Mouse (Mus musculus) forebrain, embryonic 12.5 days (tissue): ENCODE measurements around the gene Wdr63. TPM values are rescaled to one million over a fixed set of nuclear protein-coding genes. Genes with fewer than 3 reads are reported as not detected.
A peak's percentile ranks its signal among the peaks of the same experiment; 100 is the strongest.

Source experiments
- ATAC-seq: fragments of 200-750 bp; cut with Nextera tagmentation; 2 replicates; pipeline ENCODE4 v1.8.0; 2017; ENCODE audit warnings: moderate TSS enrichment; ENCODE audit not compliant: low FRiP score
- H3K27ac ChIP-seq: fragments of 300-500 bp; sonication (generic); 2 replicates; pipeline ENCODE4 v1.5.1; 2016; ENCODE audit warnings: mild to moderate bottlenecking
- H3K27me3 ChIP-seq: fragments of 300-500 bp; sonication (generic); 2 replicates; pipeline ENCODE4 v1.6.1; 2016; ENCODE audit warnings: mild to moderate bottlenecking
- H3K36me3 ChIP-seq: fragments of 300-500 bp; sonication (generic); replicated peaks from 2 replicates; pipeline ENCODE4 v1.6.1; 2016; ENCODE audit warnings: mild to moderate bottlenecking
- H3K4me1 ChIP-seq: fragments of 300-500 bp; sonication (generic); 2 replicates; pipeline ENCODE4 v1.6.1; 2016
- H3K4me2 ChIP-seq: fragments of 300-500 bp; sonication (generic); 2 replicates; pipeline ENCODE4 v1.6.1; 2016; ENCODE audit warnings: mild to moderate bottlenecking, moderate library complexity
- H3K4me3 ChIP-seq: fragments of 300-500 bp; sonication (generic); replicated peaks from 2 replicates; pipeline ENCODE4 v1.5.1; 2016; ENCODE audit warnings: mild to moderate bottlenecking
- H3K9ac ChIP-seq: fragments of 300-500 bp; sonication (generic); 2 replicates; pipeline ENCODE4 v1.6.1; 2016; ENCODE audit warnings: mild to moderate bottlenecking
- H3K9me3 ChIP-seq: fragments of 300-500 bp; sonication (generic); 2 replicates; pipeline ENCODE4 v1.6.1; 2016
- WGBS: fragments of 180-500 bp; shearing (Covaris S2); methylation state at CpG from one replicate; pipeline ENCODE4 v1.1.7; 2016; 5-methylcytosine and 5-hydroxymethylcytosine counted together
- polyA plus RNA-seq: library from polyadenylated mRNA; unstranded; fragments of >200 nt; fragmentation: Nextera tagmentation; extraction: Ambion mirVana; gene quantifications from 2 replicates; pipeline ENCODE4 v1.2.1, GENCODE M21; 2016

Gene Wdr63
- polyA plus RNA-seq, 1 experiment from 2014 or later = 0.49 TPM

GRCm38 (mm10) chr3:146146131-146146530, 38.2 kb upstream of the Wdr63 start:
- H3K9ac ChIP-seq = no peak overlapping the region
- H3K4me3 ChIP-seq = no peak overlapping the region
- 75% methylated on average over 5 of the region's 5 CpGs for WGBS
- H3K4me1 ChIP-seq = peaks cover 14% of the 10 kb centered on the region
- ATAC-seq = no peak
- H3K4me2 ChIP-seq = no peak overlapping the region
- H3K9me3 ChIP-seq = no peaks in the 10 kb centered on the region
- no peak overlapping the region for H3K27ac ChIP-seq
- no peaks in the 10 kb centered on the region for H3K36me3 ChIP-seq
- peaks cover 24% of the 10 kb centered on the region for H3K27me3 ChIP-seq

GRCm38 (mm10) chr3:146145501-146145900, 37.6 kb upstream of the Wdr63 start:
- H3K4me1 ChIP-seq = peaks cover 11% of the 10 kb centered on the region
- H3K36me3 ChIP-seq = no peaks in the 10 kb centered on the region
- ATAC-seq = no peak
- H3K27ac ChIP-seq = no peak overlapping the region
- WGBS = 59% methylated on average over 5 of the region's 5 CpGs
- no peak overlapping the region for H3K9ac ChIP-seq
- peaks cover 17% of the 10 kb centered on the region for H3K27me3 ChIP-seq
- no peaks in the 10 kb centered on the region for H3K9me3 ChIP-seq
- H3K4me2 ChIP-seq = no peak overlapping the region
- H3K4me3 ChIP-seq = no peak overlapping the region

GRCm38 (mm10) chr3:146142523-146142922, 34.6 kb upstream of the Wdr63 start:
- WGBS = 88% methylated on average over 7 of the region's 7 CpGs
- no peak overlapping the region for H3K9ac ChIP-seq
- no peaks in the 10 kb centered on the region for H3K36me3 ChIP-seq
- H3K4me2 ChIP-seq = no peak overlapping the region
- H3K4me1 ChIP-seq = no peaks in the 10 kb centered on the region
- no peaks in the 10 kb centered on the region for H3K27me3 ChIP-seq
- no peak overlapping the region for H3K4me3 ChIP-seq
- no peak for ATAC-seq
- H3K9me3 ChIP-seq = no peaks in the 10 kb centered on the region
- no peak overlapping the region for H3K27ac ChIP-seq

- H3K4me2 ChIP-seq = no peak overlapping the region
- no peak overlapping the region for H3K4me3 ChIP-seq
- H3K9me3 ChIP-seq = no peaks in the 10 kb centered on the region
- H3K27ac ChIP-seq = no peak overlapping the region
- 95% methylated on average over 7 of the region's 7 CpGs for whole genome bisulfite sequencing
- no peaks in the 10 kb centered on the region for H3K4me1 ChIP-seq
- no peaks in the 10 kb centered on the region for H3K36me3 ChIP-seq
- H3K9ac ChIP-seq = no peak overlapping the region
- H3K27me3 ChIP-seq = no peaks in the 10 kb centered on the region
- no peak for ATAC-seq
These were observed 32.3 kb upstream of the Wdr63 start for GRCm38 (mm10) chr3:146140276-146140675.

GRCm38 (mm10) chr3:146136422-146136821, 28.5 kb upstream of the Wdr63 start:
- no peak overlapping the region for H3K4me3 ChIP-seq
- no peak overlapping the region for H3K27ac ChIP-seq
- H3K9me3 ChIP-seq = no peaks in the 10 kb centered on the region
- ATAC-seq = no peak
- WGBS = 37% methylated on average over 10 of the region's 10 CpGs
- no peak overlapping the region for H3K9ac ChIP-seq
- H3K4me1 ChIP-seq = no peaks in the 10 kb centered on the region
- no peaks in the 10 kb centered on the region for H3K36me3 ChIP-seq
- no peaks in the 10 kb centered on the region for H3K27me3 ChIP-seq
- no peak overlapping the region for H3K4me2 ChIP-seq

GRCm38 (mm10) chr3:146135417-146135816, 27.5 kb upstream of the Wdr63 start:
- H3K4me2 ChIP-seq = no peak overlapping the region
- no peak overlapping the region for H3K27ac ChIP-seq
- H3K9me3 ChIP-seq = no peaks in the 10 kb centered on the region
- no peak for ATAC-seq
- no peak overlapping the region for H3K9ac ChIP-seq
- H3K27me3 ChIP-seq = no peaks in the 10 kb centered on the region
- no peak overlapping the region for H3K4me3 ChIP-seq
- no peaks in the 10 kb centered on the region for H3K36me3 ChIP-seq
- 93% methylated on average over 2 of the region's 2 CpGs for WGBS
- H3K4me1 ChIP-seq = no peaks in the 10 kb centered on the region

GRCm38 (mm10) chr3:146134834-146135233, 26.9 kb upstream of the Wdr63 start:
- Histone ChIP-seq H3K27ac (no peak overlapping the region), H3K9me3 (no peaks in the 10 kb centered on the region), H3K9ac (no peak overlapping the region), H3K27me3 (no peaks in the 10 kb centered on the region), H3K4me1 (no peaks in the 10 kb centered on the region), H3K4me3 (no peak overlapping the region), H3K4me2 (no peak overlapping the region), H3K36me3 (no peaks in the 10 kb centered on the region)
- WGBS = 79% methylated on average over 9 of the region's 9 CpGs
- no peak for ATAC-seq

GRCm38 (mm10) chr3:146127205-146127604, 19.3 kb upstream of the Wdr63 start:
- ATAC-seq = no peak
- Histone ChIP-seq H3K4me3 (no peak overlapping the region), H3K4me2 (no peak overlapping the region), H3K9me3 (no peaks in the 10 kb centered on the region), H3K4me1 (peaks cover 4% of the 10 kb centered on the region; the same call in 1 of the 2 replicates), H3K27ac (no peak overlapping the region), H3K9ac (no peak overlapping the region), H3K36me3 (no peaks in the 10 kb centered on the region), H3K27me3 (no peaks in the 10 kb centered on the region)
- WGBS = 79% methylated on average over 6 of the region's 6 CpGs

GRCm38 (mm10) chr3:146123464-146123825, 15.5 kb upstream of the Wdr63 start:
- H3K4me3 ChIP-seq = no peak overlapping the region
- H3K9me3 ChIP-seq = no peaks in the 10 kb centered on the region
- H3K4me2 ChIP-seq = no peak overlapping the region
- peaks cover 11% of the 10 kb centered on the region for H3K27me3 ChIP-seq
- no peak overlapping the region for H3K9ac ChIP-seq
- no peaks in the 10 kb centered on the region for H3K36me3 ChIP-seq
- H3K27ac ChIP-seq = no peak overlapping the region
- H3K4me1 ChIP-seq = peaks cover 13% of the 10 kb centered on the region
- no peak for ATAC-seq
- WGBS = 76% methylated on average over 9 of the region's 9 CpGs

- Histone ChIP-seq H3K9me3 (no peaks in the 10 kb centered on the region), H3K27me3 (peaks cover 16% of the 10 kb centered on the region), H3K4me1 (peaks cover 13% of the 10 kb centered on the region), H3K9ac (no peak overlapping the region), H3K4me2 (no peak overlapping the region), H3K27ac (no peak overlapping the region), H3K4me3 (no peak overlapping the region), H3K36me3 (no peaks in the 10 kb centered on the region)
- WGBS = 87% methylated on average over 8 of the region's 8 CpGs
- no peak for ATAC-seq
These were observed 15.0 kb upstream of the Wdr63 start for GRCm38 (mm10) chr3:146122807-146123463.

GRCm38 (mm10) chr3:146122125-146122420, 14.1 kb upstream of the Wdr63 start:
- WGBS = 35% methylated on average over 3 of the region's 3 CpGs
- Histone ChIP-seq H3K9ac (no peak overlapping the region), H3K4me2 (peak overlapping the region; percentile 47; the same call in 1 of the 2 replicates), H3K36me3 (no peaks in the 10 kb centered on the region), H3K27ac (no peak overlapping the region), H3K27me3 (peaks cover 25% of the 10 kb centered on the region), H3K9me3 (no peaks in the 10 kb centered on the region), H3K4me3 (no peak overlapping the region), H3K4me1 (peaks cover 18% of the 10 kb centered on the region)
- no peak for ATAC-seq

GRCm38 (mm10) chr3:146121310-146122124, 13.6 kb upstream of the Wdr63 start:
- H3K27ac ChIP-seq = no peak overlapping the region
- peaks cover 18% of the 10 kb centered on the region for H3K4me1 ChIP-seq
- no peaks in the 10 kb centered on the region for H3K9me3 ChIP-seq
- H3K9ac ChIP-seq = peak overlapping the region; percentile 13; the same call in 1 of the 2 replicates
- WGBS = 7% methylated on average over 25 of the region's 25 CpGs
- H3K27me3 ChIP-seq = peaks cover 30% of the 10 kb centered on the region
- peak overlapping the region; percentile 47 for H3K4me2 ChIP-seq
- ATAC-seq = peak; percentile 44; the same call in 1 of the 2 replicates
- peak overlapping the region; percentile 18 for H3K4me3 ChIP-seq
- H3K36me3 ChIP-seq = no peaks in the 10 kb centered on the region

- H3K4me2 ChIP-seq = no peak overlapping the region
- H3K36me3 ChIP-seq = no peaks in the 10 kb centered on the region
- peaks cover 14% of the 10 kb centered on the region for H3K4me1 ChIP-seq
- no peak overlapping the region for H3K27ac ChIP-seq
- no peak for ATAC-seq
- H3K4me3 ChIP-seq = no peak overlapping the region
- H3K9me3 ChIP-seq = no peaks in the 10 kb centered on the region
- no peak overlapping the region for H3K9ac ChIP-seq
- H3K27me3 ChIP-seq = peaks cover 33% of the 10 kb centered on the region
- 58% methylated on average over 9 of the region's 9 CpGs for WGBS
These were observed 10.1 kb upstream of the Wdr63 start for GRCm38 (mm10) chr3:146117997-146118457.
